Mouse (Mus musculus) heart, postnatal 25 days (tissue): ENCODE results near the gene Tmcc2. TPM values are rescaled to one million over a fixed set of nuclear protein-coding genes. Genes with fewer than 3 reads are reported as not detected.

Experiments used
- DNase-seq: peaks from one replicate; pipeline ENCODE4 v3.0.0; 2022; ENCODE audit warnings: low spot score
- intact Hi-C: fragments of 180-260 bp; cut with DNase I; formaldehyde crosslinking; loops from one replicate; pipeline ENCODE4 v1.15.1; 2025
- total RNA-seq, 2 experiments: library from RNA; stranded (reverse); gene quantifications; 2 replicates each; pipeline ENCODE4 v1.2.3; 2021

Gene Tmcc2
- total RNA-seq, 2 experiments from 2014 or later = 17.0 to 18.5 TPM

DNA sequence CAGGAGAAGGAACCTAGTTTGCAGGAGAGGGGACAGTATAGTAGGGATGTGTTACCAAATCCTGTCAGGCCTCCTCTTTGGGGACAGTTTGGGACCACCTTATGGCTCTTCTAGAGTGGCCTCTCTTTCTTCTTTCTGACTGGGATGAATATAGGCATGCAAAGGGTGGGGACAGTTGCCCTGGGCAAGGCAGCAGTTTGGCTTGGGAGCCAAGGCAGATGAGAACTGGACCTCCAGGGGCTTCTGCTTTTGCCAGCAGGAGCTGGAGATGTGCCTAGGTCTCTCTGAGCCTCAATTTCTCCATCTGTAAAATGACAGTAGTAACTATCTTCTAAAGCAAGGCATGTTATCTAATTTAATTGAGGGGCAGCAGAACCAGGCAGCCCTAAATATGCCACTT is 44.1 kb downstream of the Tmcc2 start:
- intact Hi-C loops = no loop called here
- DNase-seq = no peak

DNA sequence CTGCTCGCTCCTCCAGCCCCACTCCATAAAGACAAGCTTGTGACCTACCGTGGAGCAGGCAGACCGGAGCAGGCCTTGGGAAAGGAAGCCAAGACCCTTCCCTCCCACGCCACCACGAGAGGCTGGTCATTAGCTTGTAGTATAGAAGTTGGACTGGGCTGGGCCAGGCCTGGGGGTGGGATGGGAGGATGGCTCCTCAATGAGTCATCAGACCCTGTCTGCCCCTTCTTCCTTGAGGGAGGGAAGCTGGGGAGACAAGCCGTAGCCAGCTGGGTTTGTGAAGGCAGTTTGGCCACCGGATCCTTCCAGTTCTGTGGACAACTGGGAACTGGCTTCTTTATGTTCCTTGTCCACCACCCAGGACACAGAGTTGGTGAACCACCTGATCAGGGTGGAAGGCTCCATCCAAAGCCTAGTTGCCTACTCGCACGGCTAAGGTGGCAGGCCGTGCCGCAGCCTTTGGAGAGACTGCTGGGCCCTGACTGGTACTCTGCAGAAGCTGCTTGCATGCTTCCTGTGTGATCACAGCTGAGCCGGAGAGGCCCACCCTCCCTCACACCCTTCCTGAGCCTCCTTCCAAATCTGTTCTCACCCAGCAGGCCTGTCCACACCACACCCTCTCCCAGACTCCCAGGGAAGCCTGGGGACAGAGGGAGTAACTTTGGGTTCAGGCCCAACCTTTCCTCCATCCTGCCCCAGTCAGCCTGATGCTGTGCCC is 44.8 kb downstream of the Tmcc2 start:
- intact Hi-C loops = no loop called here
- peak; percentile 78 for DNase-seq

DNA sequence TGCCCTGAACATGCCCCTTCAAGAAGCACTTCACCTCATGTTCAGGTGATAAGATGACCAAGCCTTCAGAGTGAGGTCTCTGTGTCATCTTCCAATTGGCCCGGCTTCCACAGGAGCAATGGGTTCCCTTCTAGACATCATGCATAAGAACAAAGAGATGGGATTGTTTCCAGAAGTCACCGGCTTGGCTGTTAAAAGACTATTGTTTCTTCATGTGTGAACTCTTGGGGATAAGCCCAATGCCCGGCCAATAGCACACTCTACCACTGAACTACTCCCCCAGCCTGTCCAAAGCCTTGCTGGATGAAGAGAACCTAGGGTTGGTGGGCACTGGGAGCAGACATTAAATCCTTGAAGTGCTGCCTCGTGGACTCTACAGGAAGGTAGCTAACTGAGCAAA is 45.6 kb downstream of the Tmcc2 start:
- DNase-seq = no peak
- intact Hi-C loops = no loop called here

DNA sequence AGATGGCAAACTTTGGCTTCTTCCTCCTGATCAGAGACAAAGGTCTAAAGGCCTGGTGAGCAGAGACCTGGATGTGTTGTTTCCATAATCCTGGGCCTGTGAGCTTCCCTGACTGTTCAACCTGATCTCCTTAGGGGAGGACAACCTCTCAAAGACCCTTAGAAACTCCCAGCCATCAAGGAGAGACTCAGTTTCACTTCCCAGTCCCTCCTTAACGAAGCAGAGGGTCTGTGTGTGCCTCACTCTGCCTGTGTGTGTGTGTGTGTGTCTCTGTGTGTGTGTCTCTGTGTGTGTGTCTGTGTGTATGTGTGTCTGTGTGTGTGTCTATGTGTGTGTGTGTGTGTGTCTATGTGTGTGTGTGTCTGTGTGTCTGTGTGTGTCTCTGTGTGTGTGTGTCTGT is 47.4 kb downstream of the Tmcc2 start:
- intact Hi-C loops = no loop called here
- no peak for DNase-seq

DNA sequence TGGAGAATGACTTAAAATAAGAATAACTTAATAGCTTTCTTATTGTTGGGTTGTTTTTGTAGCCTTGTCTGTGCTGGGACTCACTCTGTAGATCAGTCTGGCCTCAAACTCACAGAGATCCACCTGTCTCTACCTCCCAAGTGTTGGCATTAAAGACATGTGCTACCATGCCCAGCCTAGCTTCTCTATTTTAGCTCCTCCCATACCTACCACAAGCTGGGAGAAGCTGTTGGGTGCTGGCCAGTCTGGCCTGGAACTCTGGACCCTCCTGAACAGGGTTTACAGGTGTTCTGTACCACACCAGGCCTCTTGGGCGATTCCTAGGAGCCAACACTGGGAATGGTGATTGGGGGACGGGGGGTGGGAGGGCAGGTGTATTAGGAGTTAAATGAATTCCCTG is 47.9 kb downstream of the Tmcc2 start:
- DNase-seq = no peak
- intact Hi-C loops = no loop called here

DNA sequence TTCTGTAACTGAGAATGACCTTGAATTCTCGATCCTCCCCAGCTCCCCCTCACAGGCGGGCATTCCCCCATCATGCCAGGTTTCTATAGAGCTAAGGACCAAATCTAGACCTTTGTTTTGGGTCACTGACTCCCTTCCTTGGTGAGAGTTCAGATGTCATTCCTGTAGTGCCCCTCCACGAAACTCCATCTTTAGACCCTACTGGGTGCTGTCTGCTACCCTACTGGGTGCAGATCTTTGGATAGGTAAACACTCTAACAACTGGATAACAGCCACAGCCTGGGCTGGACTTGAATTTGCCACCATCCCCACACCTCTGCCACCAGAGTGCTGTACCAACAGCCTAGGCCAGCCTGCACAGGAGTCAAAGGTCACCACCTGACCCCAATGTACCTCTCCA is 48.6 kb downstream of the Tmcc2 start:
- DNase-seq = no peak
- intact Hi-C loops = no loop called here

DNA sequence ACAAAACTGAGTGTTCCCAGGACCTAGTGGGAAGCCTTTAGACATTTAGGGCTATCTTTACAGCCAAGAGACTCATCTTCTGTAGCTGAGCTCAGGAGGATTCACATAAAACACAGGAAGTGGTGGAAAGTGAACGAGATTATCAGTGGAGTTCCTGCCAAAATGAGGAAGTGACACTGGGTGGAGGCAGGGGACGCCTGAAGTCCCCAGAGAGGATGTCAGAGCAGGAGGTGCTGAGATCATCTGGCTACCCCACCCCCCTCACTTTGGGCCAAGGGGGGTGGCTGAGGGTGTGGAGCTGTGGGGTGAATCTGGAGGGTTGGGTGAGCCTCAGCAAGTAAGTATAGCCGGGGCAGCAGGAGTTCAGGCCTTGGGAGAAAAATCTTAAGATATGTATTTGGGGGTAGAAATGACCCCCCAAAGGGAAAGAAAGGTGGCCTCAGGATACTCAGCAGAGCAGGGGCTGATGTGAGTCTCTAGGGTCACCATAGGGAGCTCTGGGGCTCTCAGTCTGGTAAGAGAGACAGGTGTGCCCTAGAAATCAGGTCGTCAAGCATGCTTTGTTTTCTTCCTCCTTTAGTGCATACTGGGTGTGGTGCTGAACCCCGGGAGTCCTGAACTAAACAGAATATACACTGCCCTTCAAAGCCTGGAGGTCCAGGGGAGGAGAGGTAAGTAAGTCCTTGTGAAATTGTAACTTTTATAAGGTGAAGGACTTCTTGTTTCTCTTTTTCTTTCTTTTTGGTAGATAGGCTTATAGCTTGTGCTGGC is 49.2 kb downstream of the Tmcc2 start:
- intact Hi-C loops = no loop called here
- peak; percentile 82 for DNase-seq

DNA sequence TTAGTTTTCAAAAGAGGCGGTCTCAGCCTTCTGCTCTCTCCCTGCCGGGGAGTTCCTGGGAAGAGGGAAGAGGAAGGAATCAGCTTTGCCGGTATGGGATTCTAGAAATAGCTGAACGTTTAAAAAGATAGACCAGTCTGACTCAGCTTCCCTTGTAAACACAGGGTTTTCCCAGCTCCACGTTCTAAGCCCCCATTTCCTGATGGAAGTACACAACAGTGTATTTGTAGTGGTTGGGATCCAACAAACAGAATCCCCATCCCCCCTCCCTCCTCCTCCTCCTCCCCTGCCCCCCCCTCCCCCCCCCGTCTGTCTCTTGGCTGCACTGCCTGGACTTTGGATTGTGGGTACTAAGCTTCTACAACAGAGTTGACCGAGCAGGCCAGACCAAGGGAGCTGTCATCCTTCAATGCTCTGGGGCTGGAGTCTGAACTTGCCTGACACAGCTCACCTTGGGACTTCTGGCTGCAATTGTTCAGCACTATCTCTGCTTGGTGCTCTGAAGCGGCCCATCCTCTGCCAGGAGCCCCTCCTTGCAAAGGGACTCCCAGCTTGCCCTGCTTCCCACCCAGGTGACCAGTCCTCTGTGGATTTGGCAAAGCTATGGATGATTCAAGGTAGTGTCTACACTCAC is 52.9 kb downstream of the Tmcc2 start:
- no peak for DNase-seq
- intact Hi-C loops = no loop called here

DNA sequence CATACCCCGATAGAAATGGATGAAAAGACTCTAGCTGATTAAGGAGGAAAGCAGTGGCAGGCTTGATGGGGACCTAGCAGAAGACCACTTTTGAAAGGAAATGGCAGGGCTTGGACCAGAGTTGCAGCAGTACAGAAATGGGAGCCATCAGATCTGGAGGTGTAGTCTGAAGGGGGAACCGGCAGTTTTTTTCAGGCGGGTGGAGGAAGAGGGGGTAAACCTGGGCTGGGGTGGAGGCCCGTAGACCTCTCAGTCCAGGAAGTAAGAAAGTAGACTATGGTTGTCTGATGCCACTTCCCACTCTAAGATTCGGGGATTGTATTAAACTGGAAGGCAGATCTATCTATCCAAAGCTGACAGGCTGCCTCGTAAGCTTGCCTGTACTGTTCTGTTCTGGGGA is 54.2 kb downstream of the Tmcc2 start:
- intact Hi-C loops = no loop called here
- no peak for DNase-seq

DNA sequence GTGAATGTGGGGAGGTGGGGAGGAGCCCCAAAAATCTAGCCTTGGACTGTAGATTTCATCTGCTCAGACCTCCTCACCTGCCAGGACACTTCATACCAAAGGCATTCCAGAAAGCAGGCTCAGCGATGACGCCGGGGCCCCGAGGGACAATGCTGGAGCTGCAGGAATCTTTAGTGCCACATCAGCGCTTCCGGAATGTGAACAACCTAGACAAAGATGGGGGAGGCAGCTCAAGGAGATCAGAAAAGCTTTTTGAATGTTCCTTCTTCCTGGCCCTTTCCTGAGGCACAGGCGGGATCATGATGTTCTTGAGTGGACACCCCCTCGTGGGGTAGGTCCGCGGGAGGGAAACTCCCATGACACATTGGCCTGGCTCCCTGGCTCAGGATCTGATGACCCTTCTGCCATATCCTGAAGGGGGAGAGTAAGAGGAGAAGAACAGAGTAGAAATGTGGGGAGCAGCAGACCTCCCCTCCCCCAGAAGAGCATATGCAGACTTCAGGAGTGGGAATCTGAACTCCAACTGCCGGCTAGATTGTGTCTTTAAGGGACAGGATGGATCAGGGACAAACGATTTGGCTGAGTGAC is 55.6 kb downstream of the Tmcc2 start:
- peak; percentile 59 for DNase-seq
- intact Hi-C loops = no loop called here

DNA sequence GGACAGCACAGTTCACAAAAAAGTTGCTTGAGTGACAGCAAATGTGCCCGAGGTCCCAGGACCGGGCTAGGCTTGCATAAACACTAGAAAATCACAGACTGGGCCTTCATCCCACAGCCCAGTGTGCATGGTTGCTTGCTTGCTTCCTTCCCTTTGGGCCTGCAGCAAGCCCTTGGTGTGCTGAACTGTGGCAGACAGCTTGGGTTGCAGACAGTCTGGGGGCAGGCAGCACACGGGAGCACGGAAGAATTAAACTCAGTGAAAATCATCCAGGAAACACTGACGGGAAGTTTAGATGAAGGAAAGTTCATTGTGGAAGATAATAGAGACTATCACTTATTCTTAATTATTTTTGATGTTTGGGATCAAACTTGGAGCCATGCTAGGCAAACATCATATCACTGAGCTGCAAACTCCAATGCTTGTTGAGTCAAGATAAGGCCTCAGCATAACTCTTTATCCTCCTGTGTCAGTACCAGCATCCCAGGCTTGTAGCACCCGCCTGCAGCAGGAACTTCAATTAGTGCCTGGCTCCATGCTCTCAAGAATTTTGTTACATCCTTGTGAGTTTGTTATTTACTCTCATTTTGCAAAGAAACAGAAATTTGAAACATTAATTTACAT is 56.8 kb downstream of the Tmcc2 start:
- intact Hi-C loops = no loop called here
- no peak for DNase-seq

DNA sequence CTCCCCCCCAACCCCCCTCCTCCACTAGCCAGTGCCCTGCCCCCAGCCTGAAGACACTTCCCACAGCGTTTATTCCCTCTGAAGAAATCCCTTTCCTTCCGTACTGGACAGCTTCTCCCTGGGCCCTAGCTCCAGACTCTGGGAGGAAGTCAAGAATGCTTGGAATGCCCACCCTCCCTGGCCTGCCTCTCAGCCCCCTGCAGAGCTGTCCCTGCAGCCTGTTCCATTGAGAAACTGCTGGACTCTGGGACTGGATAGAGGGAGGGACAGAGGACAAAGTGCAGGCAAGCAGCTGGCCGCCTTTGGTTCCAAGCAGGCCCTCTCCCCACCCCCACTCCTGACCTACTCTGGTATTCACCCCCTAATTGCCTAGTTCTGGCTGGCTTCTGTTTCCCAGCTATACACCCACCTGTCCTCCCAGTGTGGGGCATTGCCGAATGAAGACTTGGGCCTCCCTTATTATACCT is 57.4 kb downstream of the Tmcc2 start:
- peak; percentile 63 for DNase-seq
- intact Hi-C loops = no loop called here

DNA sequence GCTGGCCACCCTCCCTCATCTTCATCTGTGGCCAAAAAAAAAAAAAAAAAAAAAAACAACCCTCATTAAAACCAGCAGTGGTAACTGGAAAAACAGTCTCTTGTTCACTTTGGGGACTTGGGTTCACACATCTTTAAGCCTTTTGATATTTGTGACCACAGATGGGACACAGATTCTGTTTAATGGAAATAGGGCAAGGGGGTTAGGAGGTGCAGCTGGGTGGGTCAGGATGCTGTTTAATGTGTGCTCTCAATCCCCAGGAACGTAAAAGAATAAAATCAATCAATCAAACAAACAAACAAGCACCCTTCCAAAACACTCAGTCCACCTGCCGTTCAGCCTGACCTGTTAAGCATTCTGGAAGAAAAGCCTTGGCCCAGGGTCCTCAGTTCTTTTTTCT is 57.9 kb downstream of the Tmcc2 start:
- intact Hi-C loops = no loop called here
- no peak for DNase-seq

DNA sequence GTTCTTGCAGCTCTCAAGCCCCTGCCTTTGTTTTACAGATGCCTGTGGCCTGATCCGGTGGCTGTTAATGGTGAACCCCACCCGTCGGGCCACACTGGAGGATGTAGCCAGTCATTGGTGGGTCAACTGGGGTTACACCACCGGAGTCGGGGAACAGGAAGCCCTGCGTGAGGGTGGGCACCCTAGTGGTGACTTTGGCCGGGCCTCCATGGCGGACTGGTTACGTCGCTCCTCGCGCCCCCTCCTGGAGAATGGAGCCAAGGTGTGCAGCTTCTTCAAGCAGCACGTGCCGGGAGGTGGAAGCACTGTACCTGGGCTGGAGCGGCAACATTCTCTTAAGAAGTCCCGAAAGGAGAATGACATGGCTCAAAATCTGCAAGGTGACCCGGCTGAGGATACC is 59.8 kb downstream of the Tmcc2 start:
- no peak for DNase-seq
- intact Hi-C loops = no loop called here

DNA sequence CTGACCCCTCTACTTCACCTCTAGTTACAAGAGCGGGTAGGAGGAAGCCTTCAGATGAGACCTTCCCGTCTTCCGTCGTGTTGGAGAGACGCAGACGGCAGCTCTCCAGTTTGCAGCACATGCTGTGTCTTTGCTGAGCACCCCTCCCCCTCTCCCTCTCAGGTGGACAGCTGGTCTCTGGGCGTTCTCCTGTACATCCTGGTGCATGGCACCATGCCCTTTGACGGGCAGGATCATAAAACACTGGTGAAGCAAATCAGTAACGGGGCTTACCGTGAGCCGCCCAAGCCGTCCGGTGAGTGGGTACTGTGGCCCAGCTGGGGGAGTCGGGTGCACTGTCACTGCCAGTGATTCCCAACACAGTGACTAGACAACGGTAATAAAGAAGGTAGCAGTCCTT is 60.7 kb downstream of the Tmcc2 start:
- no peak for DNase-seq
- intact Hi-C loops = no loop called here

DNA sequence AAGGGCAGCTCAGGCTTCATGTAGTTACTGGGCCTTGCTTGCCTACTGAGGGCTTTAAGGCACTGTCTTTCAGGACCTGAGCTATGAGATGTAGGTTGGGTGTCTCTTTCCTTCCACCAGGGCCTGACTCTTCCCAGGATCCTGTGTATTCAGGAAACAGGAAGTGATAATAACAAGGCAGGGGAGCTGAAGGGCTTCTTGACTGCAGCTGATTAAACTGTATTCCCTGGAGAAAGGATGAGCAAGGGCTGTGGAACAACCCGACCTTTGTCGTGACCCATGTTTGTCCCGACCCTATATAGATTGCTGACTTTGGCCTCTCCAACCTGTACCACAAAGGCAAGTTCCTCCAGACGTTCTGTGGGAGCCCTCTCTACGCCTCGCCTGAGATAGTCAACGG is 61.4 kb downstream of the Tmcc2 start:
- intact Hi-C loops = no loop called here
- no peak for DNase-seq

DNA sequence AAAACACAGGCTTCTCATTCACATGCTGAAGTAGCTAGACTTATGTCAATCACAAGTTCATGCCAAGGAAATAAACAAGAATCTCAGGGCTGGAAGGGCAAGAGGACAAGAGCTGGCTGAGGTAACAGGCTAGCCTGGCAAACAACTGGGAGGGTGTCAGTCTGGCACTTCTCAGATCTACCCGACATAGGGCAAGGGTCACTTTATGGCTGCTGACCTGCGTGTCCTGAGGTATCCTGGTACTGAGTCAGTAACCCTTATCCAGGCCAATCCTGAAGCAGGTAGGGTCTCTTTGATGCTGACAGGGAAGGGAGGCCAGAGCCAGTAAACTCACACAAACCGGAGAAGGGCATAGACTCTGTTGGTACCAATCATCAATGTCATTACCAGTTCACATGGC is 62.5 kb downstream of the Tmcc2 start:
- intact Hi-C loops = no loop called here
- DNase-seq = no peak

DNA sequence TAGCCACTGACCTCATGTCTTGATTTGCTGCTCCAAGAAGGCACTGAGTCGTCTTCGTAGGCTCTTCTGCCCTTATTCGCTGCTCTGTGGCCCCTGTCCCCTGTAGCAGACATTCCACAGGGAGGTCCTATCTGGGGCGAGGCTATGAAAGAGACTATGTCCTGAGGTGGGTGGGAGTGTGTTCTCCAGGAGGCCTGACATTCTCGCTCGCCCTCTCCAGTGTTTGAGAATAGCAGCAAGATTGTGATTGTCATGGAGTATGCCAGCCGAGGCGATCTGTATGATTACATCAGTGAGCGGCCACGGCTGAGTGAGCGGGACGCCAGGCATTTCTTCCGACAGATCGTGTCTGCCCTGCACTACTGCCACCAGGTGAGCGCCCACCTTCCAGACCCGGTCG is 63.6 kb downstream of the Tmcc2 start:
- no peak for DNase-seq
- intact Hi-C loops = no loop called here

DNA sequence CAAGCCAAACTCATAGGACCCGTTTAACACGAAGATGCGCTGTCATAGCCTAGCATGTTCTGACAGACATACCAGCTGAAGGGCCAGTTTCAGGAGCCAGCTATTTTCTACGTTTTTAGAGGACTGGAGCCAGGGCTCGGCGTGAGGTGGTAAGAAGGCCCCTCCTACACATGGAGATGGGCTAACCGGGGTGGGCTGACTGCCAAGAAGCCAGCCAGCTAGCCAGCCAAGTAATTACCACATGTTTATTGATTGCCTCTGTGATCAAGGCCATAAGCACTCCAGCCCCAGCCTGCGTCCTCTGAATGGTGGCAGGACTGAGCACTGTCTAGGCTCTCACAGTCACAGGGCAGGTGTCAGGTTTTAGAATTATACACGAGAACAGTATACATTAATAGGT is 64.3 kb downstream of the Tmcc2 start:
- DNase-seq = no peak
- intact Hi-C loops = no loop called here

DNA sequence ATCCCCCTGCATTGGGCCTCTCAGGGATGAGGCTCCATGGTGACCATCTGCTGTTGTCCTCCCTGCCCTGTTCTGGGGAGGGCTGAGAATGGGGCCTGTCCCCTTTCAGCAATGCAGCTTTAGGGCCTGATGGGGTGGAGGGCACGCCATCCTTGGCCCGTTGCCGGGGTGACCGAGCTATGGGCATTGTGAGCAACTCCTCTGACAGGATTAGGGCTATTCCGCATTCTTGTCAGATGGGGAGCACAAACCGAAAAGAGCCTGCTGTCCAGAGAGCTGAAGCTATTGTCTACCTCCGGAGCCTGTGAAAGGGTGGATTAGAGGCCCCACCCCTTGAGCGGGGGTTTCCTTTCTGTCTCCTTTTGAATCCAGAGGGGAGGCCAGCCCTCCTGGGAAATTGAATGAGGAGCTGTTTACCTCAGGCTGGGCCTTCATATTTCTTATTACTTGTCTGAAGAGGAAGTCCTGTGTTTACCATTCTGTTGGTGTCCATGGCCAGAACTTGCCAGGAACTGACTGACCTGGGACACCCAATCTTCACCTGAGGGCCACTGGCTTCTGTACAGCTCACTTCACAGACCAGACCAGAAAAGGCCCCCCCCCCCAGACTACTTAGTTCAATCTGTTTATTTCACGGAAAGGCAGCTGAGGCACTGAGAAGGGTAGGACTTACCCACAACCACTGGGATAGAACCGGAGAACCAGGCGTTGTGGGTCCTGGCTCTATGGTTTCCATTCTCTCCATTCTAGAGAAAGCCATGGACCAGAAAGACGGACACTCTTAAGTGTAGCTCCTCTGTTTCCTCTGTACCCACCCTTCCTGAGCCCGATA is 68.2 kb downstream of the Tmcc2 start:
- intact Hi-C loops = no loop called here
- DNase-seq = no peak
